Mouse (Mus musculus): Measurements from ENCODE around the gene Psmd12. TPM values are rescaled to one million over a fixed set of nuclear protein-coding genes. Genes with fewer than 3 reads are reported as not detected.
A peak's percentile ranks its signal among the peaks of the same experiment; 100 is the strongest.

Gene Psmd12
- polyA plus RNA-seq (2012; rRNA removed) = 47.2 and 70.9 TPM in 2 replicates
- 156 and 158 TPM in 2 replicates for polyA plus RNA-seq (2014; fragmentation: Nextera tagmentation; extraction: Ambion mirVana)

- Histone ChIP-seq H3K27me3 (ENCODE audit: control insufficient read depth, insufficient read depth, low read length) (no peaks in the 10 kb centered on the region), H3K27ac (replicated peaks; ENCODE audit: low read depth, low read length) (peak within 1 kb of the TSS; percentile 73), H3K4me2 (replicated peaks; ENCODE audit: low read depth, low read length, severe bottlenecking) (peak within 1 kb of the TSS; percentile 70), H3K36me3 (ENCODE audit: control insufficient read depth, insufficient read depth, low read length) (no peaks in the 10 kb centered on the region), H3K4me1 (ENCODE audit: control insufficient read depth, insufficient read depth, low read length) (peaks cover 13% of the 10 kb centered on the region), H3K9me3 (ENCODE audit: control insufficient read depth, low read length) (no peaks in the 10 kb centered on the region), H3K9ac (ENCODE audit: low read depth, low read length, severe bottlenecking) (peak within 1 kb of the TSS; percentile 97), H3K4me3 (replicated peaks; ENCODE audit: low read length) (peak within 1 kb of the TSS; percentile 95)
- peak; percentile 64; the same call in 1 of the 2 replicates for TF ChIP-seq POLR2A (IDR thresholded peaks at IDR 0.05; ENCODE audit: borderline replicate concordance, extremely low read depth, insufficient read depth, insufficient read length)
- peak; percentile 93 for DNase-seq (ENCODE audit: low spot score)
- WGBS = 1% methylated on average over 50 of the region's 51 CpGs
- peak; percentile 97 for ATAC-seq (ENCODE audit: low FRiP score, low read depth)
These were observed at the start of gene Psmd12 for GRCm38 (mm10) chr11:107479053-107479861. TSS of gene Psmd12 (plus strand) at chr11:107479484.

GRCm38 (mm10) chr11:107431197-107431965 lies 47.9 kb upstream of the Psmd12 start:
- no peak for TF ChIP-seq POLR2A (IDR thresholded peaks at IDR 0.05; ENCODE audit: borderline replicate concordance, extremely low read depth, insufficient read depth, insufficient read length)
- Histone ChIP-seq H3K27me3 (ENCODE audit: control insufficient read depth, insufficient read depth, low read length) (no peaks in the 10 kb centered on the region), H3K36me3 (ENCODE audit: control insufficient read depth, insufficient read depth, low read length) (no peaks in the 10 kb centered on the region), H3K9me3 (ENCODE audit: control insufficient read depth, low read length) (no peaks in the 10 kb centered on the region), H3K4me2 (replicated peaks; ENCODE audit: low read depth, low read length, severe bottlenecking) (no peak overlapping the region), H3K27ac (replicated peaks; ENCODE audit: low read depth, low read length) (no peak overlapping the region), H3K9ac (ENCODE audit: low read depth, low read length, severe bottlenecking) (no peak overlapping the region), H3K4me3 (replicated peaks; ENCODE audit: low read length) (no peak overlapping the region), H3K4me1 (ENCODE audit: control insufficient read depth, insufficient read depth, low read length) (no peaks in the 10 kb centered on the region)
- ATAC-seq (ENCODE audit: low FRiP score, low read depth) (no peak), DNase-seq (ENCODE audit: low spot score) (no peak)
- WGBS = 86% methylated on average over 7 of the region's 7 CpGs

DNA sequence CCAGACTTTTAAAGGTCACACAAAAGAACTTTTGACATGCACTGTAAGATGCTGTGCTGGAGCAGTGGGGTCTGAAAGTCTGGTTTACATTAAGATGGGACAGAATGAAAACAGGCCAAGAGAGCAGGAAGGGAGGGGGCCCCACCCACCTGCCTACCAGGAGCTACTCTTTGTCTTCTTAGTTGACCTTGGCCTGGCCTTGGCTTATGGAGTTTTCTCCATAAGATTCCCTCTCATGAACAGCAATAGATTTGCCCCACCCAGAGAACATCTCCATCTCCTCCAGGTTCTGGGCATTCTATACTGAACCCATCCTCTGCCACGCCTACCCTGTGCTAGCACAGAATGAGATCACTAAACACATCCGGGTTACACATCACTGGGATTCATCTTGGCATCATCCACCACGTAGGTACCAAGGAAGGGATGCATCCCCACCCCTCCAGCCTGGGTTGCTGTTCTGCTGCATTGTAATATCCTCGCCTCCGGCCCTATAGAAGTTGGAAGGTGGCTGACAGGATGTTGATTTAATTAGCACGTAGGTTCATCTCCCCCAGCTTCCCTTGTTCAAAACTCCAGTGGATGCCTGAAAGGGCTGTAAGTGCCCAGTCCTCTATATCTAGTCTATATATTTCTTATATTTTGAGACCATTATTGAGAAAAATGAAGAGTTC lies 43.4 kb upstream of the Psmd12 start:
- H3K27ac ChIP-seq (replicated peaks; ENCODE audit: low read depth, low read length) = no peak overlapping the region
- no peak for TF ChIP-seq POLR2A (IDR thresholded peaks at IDR 0.05; ENCODE audit: borderline replicate concordance, extremely low read depth, insufficient read depth, insufficient read length)
- peaks cover 7% of the 10 kb centered on the region for H3K4me1 ChIP-seq (ENCODE audit: control insufficient read depth, insufficient read depth, low read length)
- no peak overlapping the region for H3K4me3 ChIP-seq (replicated peaks; ENCODE audit: low read length)
- no peaks in the 10 kb centered on the region for H3K27me3 ChIP-seq (ENCODE audit: control insufficient read depth, insufficient read depth, low read length)
- 86% methylated on average over 6 of the region's 6 CpGs for WGBS
- no peak overlapping the region for H3K4me2 ChIP-seq (replicated peaks; ENCODE audit: low read depth, low read length, severe bottlenecking)
- ATAC-seq (ENCODE audit: low FRiP score, low read depth) = no peak
- no peaks in the 10 kb centered on the region for H3K36me3 ChIP-seq (ENCODE audit: control insufficient read depth, insufficient read depth, low read length)
- no peaks in the 10 kb centered on the region for H3K9me3 ChIP-seq (ENCODE audit: control insufficient read depth, low read length)
- H3K9ac ChIP-seq (ENCODE audit: low read depth, low read length, severe bottlenecking) = no peak overlapping the region
- DNase-seq (ENCODE audit: low spot score) = no peak

DNA sequence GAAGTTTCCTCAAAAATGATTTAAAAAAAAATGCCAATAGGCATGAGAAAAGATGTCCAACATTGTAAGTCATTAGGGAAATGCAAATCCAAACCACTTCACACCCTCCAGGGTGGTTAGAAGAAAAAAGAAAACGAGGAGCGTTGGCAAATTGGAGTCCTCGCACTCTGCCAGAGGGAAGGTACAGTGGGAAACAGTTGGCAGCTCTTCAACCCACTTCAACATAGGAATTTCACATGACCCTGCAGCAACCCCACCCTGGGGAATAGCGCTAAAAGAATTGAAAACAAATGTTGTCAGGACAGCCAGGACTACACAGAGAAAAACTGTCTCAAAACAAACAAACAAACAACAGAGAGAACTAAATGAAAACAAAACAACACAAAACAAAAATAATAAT lies 41.6 kb upstream of the Psmd12 start:
- no peak overlapping the region for H3K9ac ChIP-seq (ENCODE audit: low read depth, low read length, severe bottlenecking)
- 29% methylated on average over 4 of the region's 4 CpGs for WGBS
- no peaks in the 10 kb centered on the region for H3K9me3 ChIP-seq (ENCODE audit: control insufficient read depth, low read length)
- H3K36me3 ChIP-seq (ENCODE audit: control insufficient read depth, insufficient read depth, low read length) = no peaks in the 10 kb centered on the region
- peak; percentile 66 for ATAC-seq (ENCODE audit: low FRiP score, low read depth)
- no peak overlapping the region for H3K4me2 ChIP-seq (replicated peaks; ENCODE audit: low read depth, low read length, severe bottlenecking)
- H3K4me3 ChIP-seq (replicated peaks; ENCODE audit: low read length) = no peak overlapping the region
- no peaks in the 10 kb centered on the region for H3K27me3 ChIP-seq (ENCODE audit: control insufficient read depth, insufficient read depth, low read length)
- no peak for TF ChIP-seq POLR2A (IDR thresholded peaks at IDR 0.05; ENCODE audit: borderline replicate concordance, extremely low read depth, insufficient read depth, insufficient read length)
- DNase-seq (ENCODE audit: low spot score) = peak; percentile 75
- H3K4me1 ChIP-seq (ENCODE audit: control insufficient read depth, insufficient read depth, low read length) = peaks cover 7% of the 10 kb centered on the region
- no peak overlapping the region for H3K27ac ChIP-seq (replicated peaks; ENCODE audit: low read depth, low read length)

GRCm38 (mm10) chr11:107438140-107438539 lies 41.1 kb upstream of the Psmd12 start:
- Histone ChIP-seq H3K9me3 (ENCODE audit: control insufficient read depth, low read length) (no peaks in the 10 kb centered on the region), H3K27me3 (ENCODE audit: control insufficient read depth, insufficient read depth, low read length) (no peaks in the 10 kb centered on the region), H3K4me2 (replicated peaks; ENCODE audit: low read depth, low read length, severe bottlenecking) (no peak overlapping the region), H3K9ac (ENCODE audit: low read depth, low read length, severe bottlenecking) (no peak overlapping the region), H3K4me3 (replicated peaks; ENCODE audit: low read length) (no peak overlapping the region), H3K27ac (replicated peaks; ENCODE audit: low read depth, low read length) (no peak overlapping the region), H3K36me3 (ENCODE audit: control insufficient read depth, insufficient read depth, low read length) (no peaks in the 10 kb centered on the region), H3K4me1 (ENCODE audit: control insufficient read depth, insufficient read depth, low read length) (peaks cover 7% of the 10 kb centered on the region)
- ATAC-seq (ENCODE audit: low FRiP score, low read depth) (0 out of 2 replicates have a peak, but pooled peaks have one; percentile 14), DNase-seq (ENCODE audit: low spot score) (peak; percentile 78)
- TF ChIP-seq POLR2A (IDR thresholded peaks at IDR 0.05; ENCODE audit: borderline replicate concordance, extremely low read depth, insufficient read depth, insufficient read length) = no peak
- WGBS = 29% methylated on average over 3 of the region's 3 CpGs

Data from limb, embryonic 14.5 days (tissue).